Mouse (Mus musculus): ENCODE data around the gene Ndufs6. TPM values are rescaled to one million over a fixed set of nuclear protein-coding genes. Genes with fewer than 3 reads are reported as not detected.

Gene Ndufs6
- polyA plus RNA-seq, 1 experiment from 2014 or later: 385 TPM

DNA sequence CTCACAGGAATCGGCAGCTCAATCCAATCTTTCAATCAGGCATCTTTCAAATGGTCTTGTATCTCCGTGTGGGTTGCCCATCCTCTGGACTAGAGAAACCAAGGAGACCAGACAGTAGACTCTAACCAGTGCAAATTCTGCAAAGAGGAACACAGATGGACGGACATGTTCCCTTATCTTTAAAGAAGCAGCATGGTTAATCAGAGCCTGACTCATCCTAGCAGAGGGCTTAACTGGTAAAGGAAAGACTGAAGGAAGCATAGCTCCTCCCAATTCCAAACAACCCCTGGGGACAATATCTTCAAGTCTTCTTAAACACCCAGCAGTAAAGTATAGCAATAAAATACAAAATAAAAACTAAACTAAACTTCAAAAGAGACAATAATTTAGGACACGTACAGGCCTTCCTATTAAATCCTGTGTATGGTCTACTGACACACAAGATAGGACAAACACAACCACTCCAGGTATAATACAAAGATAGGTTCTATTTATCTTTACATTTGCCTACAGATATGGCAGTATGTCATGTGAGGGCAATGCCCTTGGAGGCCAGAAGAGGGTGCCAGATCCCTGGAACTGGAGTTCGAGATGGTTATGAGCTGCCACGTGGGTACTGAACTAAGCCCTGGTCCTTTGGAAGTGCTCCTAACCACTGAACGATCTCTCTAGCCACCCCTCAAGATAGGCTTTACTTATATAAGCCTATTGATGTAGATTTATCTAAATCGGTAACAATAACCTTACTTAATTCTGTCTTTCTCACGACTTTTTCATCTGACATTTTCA lies 17.0 kb upstream of the Ndufs6 start:
- no peaks in the 10 kb centered on the region for H3K9me3 ChIP-seq (replicated peaks)
- no peaks in the 10 kb centered on the region for H3K36me3 ChIP-seq
- H3K4me3 ChIP-seq (replicated peaks): no peak overlapping the region
- peaks cover 9% of the 10 kb centered on the region for H3K27me3 ChIP-seq
- H3K9ac ChIP-seq: no peak overlapping the region
- 79% methylated on average over 9 of the region's 9 CpGs for WGBS
- no peak overlapping the region for H3K27ac ChIP-seq
- no peak for ATAC-seq (replicated peaks; ENCODE audit: low FRiP score)
- H3K4me2 ChIP-seq: no peak overlapping the region
- 0 out of 2 replicates have a peak, but pooled peaks cover 3% of the 10 kb centered on the region for H3K4me1 ChIP-seq

DNA sequence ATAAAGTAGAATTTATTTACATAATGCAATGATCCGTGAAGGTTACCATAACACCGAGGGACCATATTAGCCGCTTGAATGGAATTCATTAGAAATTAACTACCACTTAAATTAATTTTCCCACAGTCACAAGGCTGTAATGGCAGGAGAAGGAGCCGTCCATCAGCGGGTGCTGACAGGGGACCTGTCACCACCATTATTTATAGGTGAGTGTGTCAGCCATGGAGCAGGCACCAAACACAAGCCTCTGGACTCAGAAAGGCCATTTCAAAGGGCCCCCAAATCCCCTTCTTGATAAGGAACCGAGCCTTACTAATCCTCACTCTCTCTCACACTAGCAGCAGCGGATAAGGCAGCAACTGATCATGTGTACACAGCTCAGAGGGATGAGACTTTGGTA lies 8.4 kb upstream of the Ndufs6 start:
- Histone ChIP-seq H3K4me1 (peaks cover 7% of the 10 kb centered on the region), H3K27me3 (peaks cover 40% of the 10 kb centered on the region), H3K36me3 (no peaks in the 10 kb centered on the region), H3K4me3 (replicated peaks) (no peak overlapping the region), H3K9ac (no peak overlapping the region), H3K4me2 (no peak overlapping the region), H3K27ac (no peak overlapping the region), H3K9me3 (replicated peaks) (no peaks in the 10 kb centered on the region)
- 36% methylated on average over 7 of the region's 7 CpGs for WGBS
- 0 out of 2 replicates have a peak, but pooled peaks have one; percentile 35 for ATAC-seq (replicated peaks; ENCODE audit: low FRiP score)

DNA sequence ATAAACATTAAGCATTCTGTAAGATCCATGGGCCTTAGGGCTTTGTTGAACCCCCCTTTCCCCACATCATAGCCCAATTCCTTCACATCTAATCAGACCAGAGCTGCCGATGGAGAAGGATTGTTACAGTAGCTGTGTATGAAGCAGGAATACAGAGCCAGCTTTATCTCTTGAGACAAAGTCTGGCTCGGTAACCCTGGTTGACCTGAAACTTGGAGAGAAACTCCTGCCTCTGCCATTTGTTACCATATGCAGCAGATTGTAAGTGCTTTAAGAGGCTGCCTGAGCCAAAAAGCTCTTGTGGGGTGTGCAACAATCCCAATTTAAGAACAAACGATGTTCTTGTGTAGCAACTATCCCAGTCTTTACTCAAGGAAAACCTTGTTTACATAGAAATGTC lies 3.4 kb upstream of the Ndufs6 start:
- Histone ChIP-seq H3K27ac (no peak overlapping the region), H3K4me1 (peaks cover 28% of the 10 kb centered on the region), H3K4me3 (replicated peaks) (peak overlapping the region; percentile 68), H3K36me3 (no peaks in the 10 kb centered on the region), H3K27me3 (peaks cover 11% of the 10 kb centered on the region; the same call in 1 of the 2 replicates), H3K4me2 (peak overlapping the region; percentile 81), H3K9me3 (replicated peaks) (no peaks in the 10 kb centered on the region), H3K9ac (peak overlapping the region; percentile 77)
- WGBS: 69% methylated on average over 3 of the region's 3 CpGs
- ATAC-seq (replicated peaks; ENCODE audit: low FRiP score): no peak

DNA sequence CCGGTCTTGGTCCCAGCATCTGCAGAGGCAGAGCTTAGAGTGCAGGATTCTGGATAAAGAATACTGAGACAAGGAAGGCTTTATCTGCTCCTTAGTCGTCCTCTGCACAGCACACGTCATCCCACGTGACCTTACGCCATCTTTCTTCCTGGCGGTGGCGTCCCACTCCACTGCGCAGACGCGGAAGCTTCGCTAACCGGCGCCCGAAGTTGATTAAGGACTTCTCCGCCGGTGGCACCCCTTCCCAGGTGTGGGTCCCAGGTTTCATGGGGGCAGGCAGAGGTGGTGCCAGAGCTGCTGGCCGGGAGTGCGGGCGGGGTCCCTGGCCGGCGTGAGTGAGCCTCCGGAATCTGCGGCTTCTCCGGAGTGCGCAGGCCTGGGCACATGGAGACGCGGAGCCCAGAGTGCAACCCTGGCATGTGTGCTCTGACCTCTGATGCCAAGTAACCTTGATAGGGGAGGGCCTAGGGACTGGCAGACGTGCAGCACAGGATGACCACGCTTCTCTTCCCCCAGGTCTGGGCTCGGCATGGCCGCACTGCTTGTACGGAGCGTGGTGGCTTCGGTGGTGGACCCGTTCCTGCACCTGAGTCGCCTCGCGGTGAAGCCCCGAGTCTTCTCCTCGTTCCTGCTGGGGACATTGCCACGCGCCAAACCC lies 2.6 kb upstream of the Ndufs6 start:
- peak overlapping the region; percentile 81 for H3K4me2 ChIP-seq
- WGBS: 1% methylated on average over 41 of the region's 42 CpGs
- H3K4me1 ChIP-seq: peaks cover 29% of the 10 kb centered on the region
- peaks cover 6% of the 10 kb centered on the region; the same call in 1 of the 2 replicates for H3K36me3 ChIP-seq
- ATAC-seq (replicated peaks; ENCODE audit: low FRiP score): peak; percentile 86
- H3K9me3 ChIP-seq (replicated peaks): no peaks in the 10 kb centered on the region
- H3K9ac ChIP-seq: peak overlapping the region; percentile 77
- peak overlapping the region; percentile 52 for H3K27ac ChIP-seq
- H3K4me3 ChIP-seq (replicated peaks): peak overlapping the region; percentile 68
- peaks cover 11% of the 10 kb centered on the region; the same call in 1 of the 2 replicates for H3K27me3 ChIP-seq

DNA sequence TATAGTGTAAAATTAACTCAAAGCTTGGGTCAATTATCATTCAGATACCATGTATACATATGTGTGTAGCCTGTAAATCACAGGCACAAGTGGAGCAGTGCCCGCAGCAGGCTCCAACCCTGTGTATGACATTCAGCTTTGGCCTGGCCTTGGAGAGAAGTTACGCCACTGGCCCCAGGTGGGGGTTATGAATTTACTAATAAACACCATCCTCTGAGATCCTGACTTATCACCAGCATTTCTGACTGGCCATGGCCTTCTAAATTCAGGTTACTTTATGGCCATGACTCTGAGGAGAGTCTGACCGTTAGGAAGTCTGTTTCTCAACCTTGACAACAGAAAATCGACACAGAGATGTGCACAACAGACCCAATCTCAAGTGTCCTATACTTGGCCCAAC lies 4.9 kb downstream of the Ndufs6 start:
- no peak for ATAC-seq (replicated peaks; ENCODE audit: low FRiP score)
- peaks cover 77% of the 10 kb centered on the region for H3K36me3 ChIP-seq
- H3K4me3 ChIP-seq (replicated peaks): no peak overlapping the region
- H3K27ac ChIP-seq: no peak overlapping the region
- no peaks in the 10 kb centered on the region for H3K27me3 ChIP-seq
- H3K9me3 ChIP-seq (replicated peaks): no peaks in the 10 kb centered on the region
- 94% methylated on average over 4 of the region's 4 CpGs for WGBS
- no peak overlapping the region for H3K9ac ChIP-seq
- peaks cover 10% of the 10 kb centered on the region for H3K4me1 ChIP-seq
- no peak overlapping the region for H3K4me2 ChIP-seq

DNA sequence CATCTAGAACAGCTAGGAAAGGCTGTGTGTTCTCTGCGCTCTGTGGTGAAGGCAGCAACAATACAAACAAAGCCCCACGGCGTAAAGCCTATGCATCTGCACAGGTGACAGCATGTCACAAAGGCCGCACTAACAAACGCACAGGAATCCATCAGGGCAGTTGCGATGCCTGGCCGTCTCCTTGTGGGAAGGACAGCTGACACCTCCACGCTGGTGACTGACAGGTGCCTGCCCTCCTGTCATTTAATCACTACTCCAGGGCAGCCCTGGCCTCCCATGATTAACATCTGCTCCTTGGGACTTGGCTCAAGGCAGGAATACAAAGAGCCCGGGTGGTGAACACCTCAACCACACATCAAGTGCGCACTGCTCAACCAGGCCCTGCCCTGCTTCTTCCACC lies 5.7 kb downstream of the Ndufs6 start:
- Histone ChIP-seq H3K4me1 (peaks cover 8% of the 10 kb centered on the region), H3K4me3 (replicated peaks) (no peak overlapping the region), H3K27ac (no peak overlapping the region), H3K36me3 (peaks cover 84% of the 10 kb centered on the region), H3K9ac (no peak overlapping the region), H3K4me2 (no peak overlapping the region), H3K9me3 (replicated peaks) (no peaks in the 10 kb centered on the region), H3K27me3 (no peaks in the 10 kb centered on the region)
- 89% methylated on average over 10 of the region's 10 CpGs for WGBS
- no peak for ATAC-seq (replicated peaks; ENCODE audit: low FRiP score)

DNA sequence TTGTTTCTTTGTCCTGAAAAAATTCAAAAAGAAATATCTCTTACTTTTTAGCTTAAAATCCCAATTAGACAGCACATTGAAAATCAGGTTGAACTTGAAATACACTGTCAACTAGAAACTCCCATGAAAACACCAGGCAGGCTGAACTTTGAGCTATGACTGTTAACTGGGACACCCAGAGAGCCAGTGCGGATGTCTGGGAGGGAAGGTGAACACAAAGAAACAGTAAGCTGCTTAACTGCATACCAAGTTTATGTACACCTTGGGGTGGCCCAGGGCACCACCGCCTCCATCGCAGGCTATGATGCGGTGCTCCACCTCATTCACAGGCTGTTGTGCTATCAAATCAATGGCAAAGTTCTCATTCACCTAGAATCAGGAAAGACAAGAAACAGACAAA lies 8.3 kb downstream of the Ndufs6 start:
- no peak overlapping the region for H3K4me2 ChIP-seq
- H3K4me3 ChIP-seq (replicated peaks): no peak overlapping the region
- no peak overlapping the region for H3K9ac ChIP-seq
- no peak overlapping the region for H3K27ac ChIP-seq
- no peaks in the 10 kb centered on the region for H3K27me3 ChIP-seq
- 92% methylated on average over 4 of the region's 4 CpGs for WGBS
- no peaks in the 10 kb centered on the region for H3K4me1 ChIP-seq
- no peaks in the 10 kb centered on the region for H3K9me3 ChIP-seq (replicated peaks)
- peaks cover 87% of the 10 kb centered on the region for H3K36me3 ChIP-seq
- no peak for ATAC-seq (replicated peaks; ENCODE audit: low FRiP score)

DNA sequence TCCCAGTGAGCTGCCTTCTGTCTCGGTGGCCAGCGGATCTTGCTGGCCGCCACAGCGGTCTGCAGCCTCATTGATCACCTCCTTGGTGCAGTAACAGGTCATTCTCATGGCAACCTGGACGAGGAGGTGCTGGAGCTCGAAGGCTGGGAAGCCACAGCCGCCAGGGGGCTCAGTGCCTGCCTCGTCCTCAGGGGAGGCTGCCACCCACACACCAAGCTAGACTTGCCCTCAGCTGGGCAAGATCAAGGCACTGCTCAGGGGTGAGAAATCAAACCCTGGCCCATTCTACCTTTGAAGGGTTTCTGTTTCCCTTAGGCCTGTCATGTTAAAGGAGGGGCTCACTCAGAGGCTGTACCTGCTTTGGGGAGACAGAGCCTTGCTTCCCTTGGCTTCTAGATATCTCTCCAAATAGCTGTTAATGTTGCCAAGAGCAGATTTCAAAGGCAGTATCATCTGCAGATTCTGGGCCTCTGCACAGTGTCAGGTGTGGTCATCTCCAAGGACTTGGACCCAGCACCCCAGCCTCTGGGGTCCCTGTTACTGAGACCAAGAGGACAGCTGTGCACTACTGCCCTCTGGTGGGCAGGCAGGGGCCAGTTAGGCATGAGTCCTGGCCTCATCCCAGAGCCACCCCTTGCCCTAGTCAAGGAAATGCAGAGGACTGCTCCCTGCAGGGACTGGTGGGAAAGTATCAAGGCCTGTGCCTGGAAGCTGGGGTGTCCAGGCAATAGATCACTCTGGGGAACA lies 18.0 kb downstream of the Ndufs6 start:
- Histone ChIP-seq H3K4me1 (no peaks in the 10 kb centered on the region), H3K4me2 (no peak overlapping the region), H3K4me3 (replicated peaks) (no peak overlapping the region), H3K27ac (no peak overlapping the region), H3K36me3 (no peaks in the 10 kb centered on the region), H3K9me3 (replicated peaks) (no peaks in the 10 kb centered on the region), H3K9ac (no peak overlapping the region), H3K27me3 (peaks cover 41% of the 10 kb centered on the region)
- 17% methylated on average over 8 of the region's 8 CpGs for whole genome bisulfite sequencing
- peak; percentile 89 for ATAC-seq (replicated peaks; ENCODE audit: low FRiP score)

DNA sequence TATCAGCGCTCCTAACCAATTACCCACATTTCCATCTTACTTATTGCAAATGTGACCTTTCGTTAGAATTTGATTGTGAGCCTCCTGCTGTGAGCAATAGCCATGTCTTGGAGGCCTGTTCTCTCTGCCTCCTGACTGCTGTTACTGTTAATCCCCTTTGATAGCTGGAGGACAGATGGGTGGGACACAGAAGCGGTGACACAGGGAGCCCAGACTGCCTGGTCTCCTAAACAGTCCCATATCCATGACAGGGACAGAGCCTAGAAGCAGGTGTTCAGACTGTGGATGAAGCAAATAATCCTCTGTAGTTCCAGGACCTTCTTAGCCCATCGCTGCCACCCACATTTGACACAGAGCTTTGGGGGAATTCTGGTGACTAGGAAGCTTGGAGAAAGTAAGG lies 21.9 kb downstream of the Ndufs6 start:
- H3K4me3 ChIP-seq (replicated peaks): no peak overlapping the region
- H3K4me1 ChIP-seq: no peaks in the 10 kb centered on the region
- no peak for ATAC-seq (replicated peaks; ENCODE audit: low FRiP score)
- no peaks in the 10 kb centered on the region for H3K36me3 ChIP-seq
- no peak overlapping the region for H3K9ac ChIP-seq
- no peak overlapping the region for H3K4me2 ChIP-seq
- 78% methylated on average over 4 of the region's 4 CpGs for WGBS
- peaks cover 44% of the 10 kb centered on the region for H3K27me3 ChIP-seq
- H3K27ac ChIP-seq: no peak overlapping the region
- H3K9me3 ChIP-seq (replicated peaks): no peaks in the 10 kb centered on the region

DNA sequence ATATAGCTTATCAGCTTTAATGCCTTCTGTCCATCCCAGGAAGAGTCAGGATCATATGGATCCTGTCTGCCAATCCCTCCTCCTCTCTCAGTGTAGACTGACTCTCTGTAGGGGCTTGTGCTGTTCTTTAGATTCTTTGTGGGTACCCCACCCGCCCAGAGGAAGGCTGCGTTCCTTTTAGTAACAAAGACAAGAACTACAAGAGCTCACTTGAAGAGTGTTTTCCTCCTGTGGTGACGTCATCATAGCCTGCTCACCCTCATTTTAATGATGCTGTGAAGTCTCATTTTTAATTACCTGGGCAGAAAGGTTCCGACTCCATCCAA lies 22.3 kb downstream of the Ndufs6 start:
- no peak for ATAC-seq (replicated peaks; ENCODE audit: low FRiP score)
- H3K27me3 ChIP-seq: peaks cover 44% of the 10 kb centered on the region
- WGBS: 71% methylated on average over 4 of the region's 4 CpGs
- no peak overlapping the region for H3K27ac ChIP-seq
- no peaks in the 10 kb centered on the region for H3K9me3 ChIP-seq (replicated peaks)
- H3K4me2 ChIP-seq: no peak overlapping the region
- H3K4me3 ChIP-seq (replicated peaks): no peak overlapping the region
- no peaks in the 10 kb centered on the region for H3K36me3 ChIP-seq
- H3K4me1 ChIP-seq: no peaks in the 10 kb centered on the region
- no peak overlapping the region for H3K9ac ChIP-seq

DNA sequence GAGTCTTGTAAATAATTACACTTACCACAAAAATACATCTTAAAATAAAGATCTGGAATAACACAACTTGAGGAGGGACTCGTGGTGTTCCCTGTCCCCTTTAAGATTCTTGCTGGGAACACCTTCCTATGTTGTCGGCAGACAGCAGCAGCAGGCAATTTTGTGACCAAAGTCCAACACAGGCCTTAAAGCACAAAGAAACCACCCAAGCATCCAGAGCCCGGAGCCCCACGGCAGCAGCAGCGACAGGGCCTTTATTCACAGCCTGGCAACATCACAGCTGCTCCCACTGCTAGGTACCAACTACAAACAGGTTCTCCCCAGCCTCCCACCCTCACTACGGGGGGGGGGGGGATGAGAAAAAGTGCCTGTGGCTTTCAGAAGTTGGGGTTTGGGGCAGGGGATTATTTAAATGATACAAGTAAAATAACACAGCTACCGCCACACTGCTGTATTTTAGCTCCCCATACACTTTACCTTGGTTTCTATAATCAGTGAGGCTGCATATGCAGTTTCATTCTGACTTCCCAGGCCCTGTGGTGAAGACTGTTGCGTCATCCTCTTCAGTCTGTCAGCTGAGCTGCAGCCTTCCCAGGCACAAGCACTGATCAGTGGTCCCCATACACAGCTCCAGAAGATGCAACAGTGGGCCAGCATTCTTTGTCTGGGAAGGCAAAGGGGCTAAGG lies 22.8 kb downstream of the Ndufs6 start:
- H3K4me2 ChIP-seq: no peak overlapping the region
- no peak overlapping the region for H3K4me3 ChIP-seq (replicated peaks)
- H3K36me3 ChIP-seq: no peaks in the 10 kb centered on the region
- no peaks in the 10 kb centered on the region for H3K4me1 ChIP-seq
- 52% methylated on average over 8 of the region's 8 CpGs for WGBS
- ATAC-seq (replicated peaks; ENCODE audit: low FRiP score): no peak
- peaks cover 42% of the 10 kb centered on the region for H3K27me3 ChIP-seq
- no peaks in the 10 kb centered on the region for H3K9me3 ChIP-seq (replicated peaks)
- H3K27ac ChIP-seq: no peak overlapping the region
- H3K9ac ChIP-seq: no peak overlapping the region

DNA sequence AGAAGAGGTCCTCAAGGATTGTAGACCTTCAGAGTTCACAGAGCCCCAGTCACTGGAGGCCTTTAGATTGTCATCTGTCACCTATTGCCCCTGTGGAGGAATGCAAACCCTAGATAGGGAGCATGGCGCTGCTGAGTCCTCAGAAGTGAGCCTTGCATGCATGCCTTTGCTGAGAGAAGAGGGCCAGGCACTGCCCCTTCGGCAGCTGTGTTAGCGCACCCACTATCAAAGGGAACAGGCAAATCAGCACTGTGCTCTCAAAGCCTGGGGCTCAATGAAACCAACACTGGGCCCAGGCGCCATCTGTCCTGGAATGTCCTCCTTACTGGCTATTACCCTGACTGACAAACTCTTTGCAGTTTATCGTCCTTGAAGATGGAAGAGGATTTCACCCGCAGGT lies 23.6 kb downstream of the Ndufs6 start:
- 44% methylated on average over 6 of the region's 6 CpGs for WGBS
- Histone ChIP-seq H3K27me3 (peaks cover 34% of the 10 kb centered on the region), H3K36me3 (no peaks in the 10 kb centered on the region), H3K9ac (no peak overlapping the region), H3K4me1 (no peaks in the 10 kb centered on the region), H3K27ac (no peak overlapping the region), H3K9me3 (replicated peaks) (no peaks in the 10 kb centered on the region), H3K4me3 (replicated peaks) (no peak overlapping the region), H3K4me2 (no peak overlapping the region)
- no peak for ATAC-seq (replicated peaks; ENCODE audit: low FRiP score)
